Mouse (Mus musculus) liver, adult 2 months (tissue): Measurements from ENCODE around the gene Asphd1. TPM values are rescaled to one million over a fixed set of nuclear protein-coding genes. Genes with fewer than 3 reads are reported as not detected.

Experiments
- DNase-seq: peaks from one replicate; pipeline ENCODE4 v3.0.0-alpha.2; 2011; ENCODE audit warnings: low read depth, low spot score; ENCODE audit errors: extremely low read depth
- H3K27ac ChIP-seq: fragments of 200-500 bp; replicated peaks from 2 replicates; pipeline ENCODE4 v1.5.1; 2012; ENCODE audit warnings: low read depth, mild to moderate bottlenecking, control low read depth, inconsistent platforms, low read length; ENCODE audit not compliant: insufficient read depth
- H3K27me3 ChIP-seq: fragments of 200-500 bp; 2 replicates; pipeline ENCODE4 v1.6.1; 2012; ENCODE audit warnings: mild to moderate bottlenecking, moderate library complexity, low read length, inconsistent platforms; ENCODE audit not compliant: control insufficient read depth, insufficient read depth
- H3K36me3 ChIP-seq: fragments of 200-500 bp; 2 replicates; pipeline ENCODE4 v1.6.1; 2012; ENCODE audit warnings: low read length, inconsistent platforms; ENCODE audit not compliant: control insufficient read depth, insufficient read depth
- H3K4me1 ChIP-seq: fragments of 200-500 bp; 2 replicates; pipeline ENCODE4 v1.6.1; 2011; ENCODE audit warnings: low read length; ENCODE audit not compliant: control insufficient read depth, insufficient read depth
- H3K4me3 ChIP-seq: fragments of 200-500 bp; 2 replicates; pipeline ENCODE4 v1.5.1; 2011; ENCODE audit warnings: low read depth, mild to moderate bottlenecking, control low read depth, low read length, moderate library complexity; ENCODE audit not compliant: insufficient read depth
- H3K79me2 ChIP-seq: fragments of 200-500 bp; 2 replicates; pipeline ENCODE4 v1.6.1; 2012; ENCODE audit warnings: inconsistent platforms, mild to moderate bottlenecking, low read length, moderate library complexity; ENCODE audit not compliant: control insufficient read depth, insufficient read depth
- H3K9ac ChIP-seq: fragments of 200-500 bp; 2 replicates; pipeline ENCODE4 v1.6.1; 2012; ENCODE audit warnings: low read depth, mild to moderate bottlenecking, control low read depth, inconsistent platforms, low read length
- CTCF ChIP-seq: fragments of 200-500 bp; IDR thresholded peaks from 2 replicates; pipeline ENCODE4 v1.5.1; 2011; ENCODE audit warnings: low read depth, low read length, control low read depth
- POLR2A ChIP-seq: fragments of 200-500 bp; IDR thresholded peaks from 2 replicates; pipeline ENCODE4 v1.6.1; 2011; ENCODE audit warnings: low read length, control low read depth; ENCODE audit not compliant: insufficient read depth; ENCODE audit errors: extremely low read depth
- WGBS: fragments of 180-500 bp; shearing (Covaris S2); methylation state at CpG from one replicate; pipeline ENCODE4 v1.1.7; 2018; 5-methylcytosine and 5-hydroxymethylcytosine counted together
- polyA plus RNA-seq: library from polyadenylated mRNA; depleted of rRNA; stranded (reverse); fragments of >200 nt; gene quantifications from 2 replicates; pipeline ENCODE4 v1.2.3, GENCODE M21; 2012; rRNA removed
- total RNA-seq: library from RNA; depleted of rRNA; stranded (reverse); fragments of >200 nt; gene quantifications from 2 replicates; pipeline ENCODE4 v1.2.3, GENCODE M21; 2014; rRNA removed

Asphd1 gene
- total and polyA plus RNA-seq, 2 experiments, result not detected

- H3K9ac ChIP-seq, result peak overlapping the region; percentile 76
- H3K4me1 ChIP-seq, result 0 out of 2 replicates have a peak, but pooled peaks cover 4% of the 10 kb centered on the region
- WGBS, result 50% methylated on average over 16 of the region's 16 CpGs
- peak; percentile 43 for DNase-seq
- peaks cover 36% of the 10 kb centered on the region for H3K36me3 ChIP-seq
- TF ChIP-seq CTCF (no peak), POLR2A (no peak)
- peak overlapping the region; percentile 79 for H3K4me3 ChIP-seq
- H3K27ac ChIP-seq, result peak overlapping the region; percentile 64
- H3K79me2 ChIP-seq, result peaks cover 6% of the 10 kb centered on the region; the same call in 1 of the 2 replicates
- H3K27me3 ChIP-seq, result no peaks in the 10 kb centered on the region
These were observed 51.8 kb downstream of the Asphd1 start for GRCm38 (mm10) chr7:126897390-126898101.

DNA sequence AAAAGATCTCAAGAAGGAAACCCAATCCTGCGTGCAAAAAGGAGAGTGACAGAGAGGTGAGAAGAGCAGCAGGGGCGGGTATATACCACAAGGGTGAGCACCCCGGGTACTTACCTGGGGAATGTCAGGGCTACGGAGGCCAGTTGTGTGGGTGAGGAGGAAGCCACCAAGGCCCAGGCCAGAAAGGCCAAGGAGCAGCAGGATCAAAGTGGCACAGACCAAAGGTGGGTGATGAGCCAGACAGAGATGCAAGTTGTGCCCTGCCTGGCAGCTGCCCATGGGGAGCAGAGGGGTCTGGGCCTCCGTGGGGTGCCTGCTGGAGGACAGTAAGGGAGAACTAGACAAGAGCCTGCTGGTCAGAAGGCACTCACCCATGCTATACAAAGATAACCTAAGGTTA lies 52.5 kb downstream of the Asphd1 start:
- TF ChIP-seq CTCF (0 out of 2 replicates have a peak, but pooled peaks have one; percentile 1), POLR2A (no peak)
- H3K36me3 ChIP-seq, result peaks cover 36% of the 10 kb centered on the region
- H3K4me1 ChIP-seq, result 0 out of 2 replicates have a peak, but pooled peaks cover 4% of the 10 kb centered on the region
- H3K79me2 ChIP-seq, result peaks cover 5% of the 10 kb centered on the region; the same call in 1 of the 2 replicates
- no peak for DNase-seq
- H3K27me3 ChIP-seq, result no peaks in the 10 kb centered on the region
- H3K27ac ChIP-seq, result peak overlapping the region; percentile 69
- 94% methylated on average over 5 of the region's 5 CpGs for WGBS
- peak overlapping the region; percentile 15; the same call in 1 of the 2 replicates for H3K9ac ChIP-seq
- peak overlapping the region; percentile 22; the same call in 1 of the 2 replicates for H3K4me3 ChIP-seq

Other genes starting within 250 kb of the Asphd1 start
- 7.7 and 9.0 TPM in 2 replicates for gene Coro1a, start 241.8 kb downstream of the Asphd1 start, total RNA-seq
- 10.6 and 22.7 TPM in 2 replicates for gene Coro1a, start 241.8 kb downstream of the Asphd1 start, polyA plus RNA-seq
- gene Mapk3, start 190.0 kb downstream of the Asphd1 start, total RNA-seq, result 10.4 and 14.8 TPM in 2 replicates
- gene Mapk3, start 190.0 kb downstream of the Asphd1 start, polyA plus RNA-seq, result 68.7 and 70.7 TPM in 2 replicates
- gene Gdpd3, start 183.2 kb downstream of the Asphd1 start, total RNA-seq, result 0.46 and 2.3 TPM in 2 replicates
- 8.0 and 9.0 TPM in 2 replicates for gene Gdpd3, start 183.2 kb downstream of the Asphd1 start, polyA plus RNA-seq
- 26.4 and 35.2 TPM in 2 replicates for gene Ypel3, start 172.6 kb downstream of the Asphd1 start, total RNA-seq
- 119 and 144 TPM in 2 replicates for gene Ypel3, start 172.6 kb downstream of the Asphd1 start, polyA plus RNA-seq
- gene Tbx6, start 168.1 kb downstream of the Asphd1 start, total RNA-seq, result 0.13 and 0.18 TPM in 2 replicates
- 0.71 and 1.1 TPM in 2 replicates for gene Tbx6, start 168.1 kb downstream of the Asphd1 start, polyA plus RNA-seq
- 45.8 and 52.8 TPM in 2 replicates for gene Ppp4c, start 157.1 kb downstream of the Asphd1 start, total RNA-seq
- gene Ppp4c, start 157.1 kb downstream of the Asphd1 start, polyA plus RNA-seq, result 81.2 and 97.2 TPM in 2 replicates
- gene Fam57b, start 151.9 kb downstream of the Asphd1 start, total RNA-seq, result not detected in 2 replicates
- 0.06 and 0.44 TPM in 2 replicates for gene Fam57b, start 151.9 kb downstream of the Asphd1 start, polyA plus RNA-seq
- not detected in 2 replicates for gene 4930451I11Rik, start 117.9 kb downstream of the Asphd1 start, total RNA-seq
- not detected in 2 replicates for gene 4930451I11Rik, start 117.9 kb downstream of the Asphd1 start, polyA plus RNA-seq
- gene Doc2a, start 102.2 kb downstream of the Asphd1 start, total RNA-seq, result not detected in 2 replicates
- gene Doc2a, start 102.2 kb downstream of the Asphd1 start, polyA plus RNA-seq, result not detected in 2 replicates
- 1.0 and 1.5 TPM in 2 replicates for gene Hirip3, start 87.6 kb downstream of the Asphd1 start, total RNA-seq
- gene Hirip3, start 87.6 kb downstream of the Asphd1 start, polyA plus RNA-seq, result 1.00 and 2.4 TPM in 2 replicates
- gene Ino80e, start 87.2 kb downstream of the Asphd1 start, total RNA-seq, result 2.5 and 4.8 TPM in 2 replicates
- 16.3 and 18.5 TPM in 2 replicates for gene Ino80e, start 87.2 kb downstream of the Asphd1 start, polyA plus RNA-seq
- gene Taok2, start 64.9 kb downstream of the Asphd1 start, total RNA-seq, result 20.5 and 21.7 TPM in 2 replicates
- 28.5 and 42.7 TPM in 2 replicates for gene Taok2, start 64.9 kb downstream of the Asphd1 start, polyA plus RNA-seq
- 78.4 and 98.6 TPM in 2 replicates for gene Tmem219, start 26.7 kb downstream of the Asphd1 start, total RNA-seq
- 94.9 and 120 TPM in 2 replicates for gene Tmem219, start 26.7 kb downstream of the Asphd1 start, polyA plus RNA-seq
- gene Kctd13, start 20.7 kb downstream of the Asphd1 start, total RNA-seq, result 2.1 and 3.4 TPM in 2 replicates
- 5.8 and 7.6 TPM in 2 replicates for gene Kctd13, start 20.7 kb downstream of the Asphd1 start, polyA plus RNA-seq
- gene Sez6l2, start 981 bp upstream of the Asphd1 start, total RNA-seq, result 0.20 and 0.28 TPM in 2 replicates
- gene Sez6l2, start 981 bp upstream of the Asphd1 start, polyA plus RNA-seq, result 0.31 and 0.60 TPM in 2 replicates
- gene Cdipt, start 26.3 kb upstream of the Asphd1 start, total RNA-seq, result 41.2 and 42.8 TPM in 2 replicates
- gene Cdipt, start 26.3 kb upstream of the Asphd1 start, polyA plus RNA-seq, result 137 and 141 TPM in 2 replicates
- gene Cdiptos, start 26.5 kb upstream of the Asphd1 start, total RNA-seq, result 0.09 TPM in 1 of 2 replicates, not detected in the other
- 0.20 and 0.23 TPM in 2 replicates for gene Cdiptos, start 26.5 kb upstream of the Asphd1 start, polyA plus RNA-seq
- gene Mvp, start 65.0 kb upstream of the Asphd1 start, total RNA-seq, result 23.4 and 28.5 TPM in 2 replicates
- 26.3 and 39.4 TPM in 2 replicates for gene Mvp, start 65.0 kb upstream of the Asphd1 start, polyA plus RNA-seq
- 0.74 TPM in 1 of 2 replicates, not detected in the other for gene Pagr1b, start 66.9 kb upstream of the Asphd1 start, total RNA-seq
- gene Pagr1b, start 66.9 kb upstream of the Asphd1 start, polyA plus RNA-seq, result 0.49 TPM in 1 of 2 replicates, not detected in the other
- gene Pagr1a, start 67.8 kb upstream of the Asphd1 start, total RNA-seq, result 4.9 and 6.7 TPM in 2 replicates
- 2.6 and 4.2 TPM in 2 replicates for gene Pagr1a, start 67.8 kb upstream of the Asphd1 start, polyA plus RNA-seq
- gene Gm42742, start 71.5 kb upstream of the Asphd1 start, total RNA-seq, result 9.5 and 10.7 TPM in 2 replicates
- 11.2 and 12.7 TPM in 2 replicates for gene Gm42742, start 71.5 kb upstream of the Asphd1 start, polyA plus RNA-seq
- gene Prrt2, start 71.6 kb upstream of the Asphd1 start, total RNA-seq, result not detected in 2 replicates
- gene Prrt2, start 71.6 kb upstream of the Asphd1 start, polyA plus RNA-seq, result 0.75 TPM in 1 of 2 replicates, not detected in the other
- gene Maz, start 77.5 kb upstream of the Asphd1 start, total RNA-seq, result 8.9 and 16.4 TPM in 2 replicates
- 74.6 and 81.9 TPM in 2 replicates for gene Maz, start 77.5 kb upstream of the Asphd1 start, polyA plus RNA-seq
- 0.37 and 1.3 TPM in 2 replicates for gene Kif22, start 92.9 kb upstream of the Asphd1 start, total RNA-seq
- gene Kif22, start 92.9 kb upstream of the Asphd1 start, polyA plus RNA-seq, result 0.44 and 0.75 TPM in 2 replicates
- 11.2 and 47.8 TPM in 2 replicates for gene Zg16, start 137.7 kb upstream of the Asphd1 start, total RNA-seq
- 1.2 and 2.3 TPM in 2 replicates for gene Zg16, start 137.7 kb upstream of the Asphd1 start, polyA plus RNA-seq
- 0.28 and 0.34 TPM in 2 replicates for gene AI467606, start 141.8 kb upstream of the Asphd1 start, total RNA-seq
- gene AI467606, start 141.8 kb upstream of the Asphd1 start, polyA plus RNA-seq, result 1.2 and 1.3 TPM in 2 replicates
- gene Qprt, start 172.6 kb upstream of the Asphd1 start, total RNA-seq, result 116 and 129 TPM in 2 replicates
- 196 and 210 TPM in 2 replicates for gene Qprt, start 172.6 kb upstream of the Asphd1 start, polyA plus RNA-seq
- gene Spn, start 188.2 kb upstream of the Asphd1 start, total RNA-seq, result 0.27 and 0.28 TPM in 2 replicates
- gene Spn, start 188.2 kb upstream of the Asphd1 start, polyA plus RNA-seq, result 0.54 and 0.88 TPM in 2 replicates
- gene Cd2bp2, start 246.5 kb upstream of the Asphd1 start, total RNA-seq, result 12.4 and 12.6 TPM in 2 replicates
- 10.1 and 11.8 TPM in 2 replicates for gene Cd2bp2, start 246.5 kb upstream of the Asphd1 start, polyA plus RNA-seq